Mouse (Mus musculus): Measurements from ENCODE around the gene Nup93.

GRCm38 (mm10) chr8:94322083-94322482 lies 107.7 kb downstream of the Nup93 start:
- no peak for TF ChIP-seq CTCF (IDR thresholded peaks at IDR 0.05; ENCODE audit: low read depth)
- no peak for TF ChIP-seq EP300 (optimal IDR thresholded peaks at IDR 0.05)

Data from stomach, postnatal 0 days (tissue).